Mouse (Mus musculus) embryonic facial prominence, embryonic 11.5 days (tissue): ENCODE measurements around the gene Snrk. TPM values are rescaled to one million over a fixed set of nuclear protein-coding genes. Genes with fewer than 3 reads are reported as not detected.
"Not testable (repeated sequence)": the region's sequence is repeated elsewhere in the genome, so short reads cannot be mapped to it uniquely, and the experiment has no call there.

Experiments used
- ATAC-seq: fragments of 200-750 bp; cut with Nextera tagmentation; replicated peaks from 2 replicates; pipeline ENCODE4 v1.8.0; 2017; ENCODE audit warnings: low read depth; ENCODE audit not compliant: insufficient number of reproducible peaks, low FRiP score, low TSS enrichment
- DNase-seq: peaks from one replicate; pipeline ENCODE4 v3.0.0-alpha.2; 2015; ENCODE audit warnings: low spot score
- H3K27ac ChIP-seq: fragments of 300-500 bp; sonication (generic); replicated peaks from 2 replicates; pipeline ENCODE4 v1.5.1; 2014; ENCODE audit warnings: mild to moderate bottlenecking, low read depth, low read length, control low read depth
- H3K27me3 ChIP-seq: fragments of 300-500 bp; sonication (generic); 2 replicates; pipeline ENCODE4 v1.6.1; 2014; ENCODE audit warnings: mild to moderate bottlenecking, low read length, moderate library complexity, mixed read lengths; ENCODE audit not compliant: control insufficient read depth, insufficient read depth
- H3K36me3 ChIP-seq: fragments of 300-500 bp; sonication (generic); replicated peaks from 2 replicates; pipeline ENCODE4 v1.6.1; 2014; ENCODE audit warnings: low read depth, mild to moderate bottlenecking, low read length, moderate library complexity, mixed read lengths; ENCODE audit not compliant: control insufficient read depth, insufficient read depth
- H3K4me1 ChIP-seq: fragments of 300-500 bp; sonication (generic); 2 replicates; pipeline ENCODE4 v1.6.1; 2014; ENCODE audit warnings: low read length, mixed read lengths; ENCODE audit not compliant: control insufficient read depth, insufficient read depth
- H3K4me2 ChIP-seq: fragments of 300-500 bp; sonication (generic); 2 replicates; pipeline ENCODE4 v1.6.1; 2014; ENCODE audit warnings: low read depth, mild to moderate bottlenecking, control low read depth, low read length, moderate library complexity
- H3K4me3 ChIP-seq: fragments of 300-500 bp; sonication (generic); 2 replicates; pipeline ENCODE4 v1.5.1; 2014; ENCODE audit warnings: low read depth, low read length, control low read depth
- H3K9ac ChIP-seq: fragments of 300-500 bp; sonication (generic); replicated peaks from 2 replicates; pipeline ENCODE4 v1.6.1; 2014; ENCODE audit warnings: mild to moderate bottlenecking, control low read depth, low read length
- H3K9me3 ChIP-seq: fragments of 300-500 bp; sonication (generic); replicated peaks from 2 replicates; pipeline ENCODE4 v1.6.1; 2016; ENCODE audit warnings: mild to moderate bottlenecking, low read length, inconsistent platforms, mixed read lengths; ENCODE audit not compliant: control insufficient read depth
- WGBS: fragments of 180-500 bp; shearing (Covaris S2); extraction: QIAGEN DNeasy Blood & Tissue Kit; methylation state at CpG from one replicate; pipeline ENCODE4 v1.1.7; 2014; 5-methylcytosine and 5-hydroxymethylcytosine counted together
- polyA plus RNA-seq: library from polyadenylated mRNA; unstranded; fragments of >200 nt; fragmentation: Nextera tagmentation; extraction: Ambion mirVana; gene quantifications from 2 replicates; pipeline ENCODE4 v1.2.1, GENCODE M21; 2014

The Snrk gene
- polyA plus RNA-seq, 1 experiment from 2014 or later: 23.2 TPM

DNA sequence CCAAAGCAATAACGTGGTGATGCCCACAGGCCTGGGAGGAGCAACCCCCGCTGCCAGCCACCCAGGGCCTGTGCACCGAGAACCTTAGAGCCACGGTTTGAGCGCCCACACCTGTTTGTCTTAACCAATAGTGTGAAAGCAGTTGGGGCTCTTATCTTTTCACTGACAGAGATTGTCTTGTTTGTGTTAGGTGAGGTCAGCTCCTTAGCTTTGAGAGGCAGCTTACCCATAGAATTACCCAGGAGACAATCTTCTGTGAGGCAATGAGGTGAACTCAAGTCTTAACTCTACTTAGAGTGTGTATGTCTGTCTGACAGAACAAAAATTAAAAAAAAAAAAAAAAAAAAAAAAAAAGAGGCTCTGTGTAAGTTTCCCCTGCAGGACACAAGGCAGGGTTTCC is 50.7 kb downstream of the Snrk start:
- H3K36me3 ChIP-seq, H3K9ac ChIP-seq, H3K27ac ChIP-seq, ATAC-seq, H3K4me1 ChIP-seq, H3K9me3 ChIP-seq, H3K4me3 ChIP-seq, DNase-seq, H3K27me3 ChIP-seq, H3K4me2 ChIP-seq: not testable (repeated sequence)
- WGBS: 91% methylated on average over 5 of the region's 5 CpGs

DNA sequence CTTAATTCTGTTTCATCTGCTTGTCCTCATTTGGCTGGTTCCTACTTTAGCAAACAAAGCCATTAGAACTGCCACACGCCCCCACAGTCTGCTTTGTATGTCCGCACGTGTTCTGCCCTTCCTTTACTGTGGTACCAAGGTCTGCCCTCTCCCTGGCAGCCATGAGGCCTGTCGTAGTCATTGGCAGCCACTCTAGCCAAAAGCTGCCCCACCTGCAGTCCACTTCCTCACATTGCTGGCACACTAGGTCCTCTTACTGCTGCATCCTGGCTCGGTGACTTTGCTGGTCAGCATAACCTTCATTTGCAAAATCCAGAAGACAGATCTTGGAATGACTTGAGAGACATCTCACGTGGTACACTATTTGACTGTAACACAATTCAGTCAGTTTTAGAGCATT is 52.8 kb downstream of the Snrk start:
- Histone ChIP-seq H3K27ac (no peak overlapping the region), H3K4me2 (no peak overlapping the region), H3K9ac (no peak overlapping the region), H3K9me3 (no peaks in the 10 kb centered on the region), H3K36me3 (no peaks in the 10 kb centered on the region; the same call in 1 of the 2 replicates), H3K27me3 (no peaks in the 10 kb centered on the region), H3K4me3 (no peak overlapping the region), H3K4me1 (no peaks in the 10 kb centered on the region)
- ATAC-seq (no peak), DNase-seq (no peak)
- WGBS: 94% methylated on average over 6 of the region's 6 CpGs

DNA sequence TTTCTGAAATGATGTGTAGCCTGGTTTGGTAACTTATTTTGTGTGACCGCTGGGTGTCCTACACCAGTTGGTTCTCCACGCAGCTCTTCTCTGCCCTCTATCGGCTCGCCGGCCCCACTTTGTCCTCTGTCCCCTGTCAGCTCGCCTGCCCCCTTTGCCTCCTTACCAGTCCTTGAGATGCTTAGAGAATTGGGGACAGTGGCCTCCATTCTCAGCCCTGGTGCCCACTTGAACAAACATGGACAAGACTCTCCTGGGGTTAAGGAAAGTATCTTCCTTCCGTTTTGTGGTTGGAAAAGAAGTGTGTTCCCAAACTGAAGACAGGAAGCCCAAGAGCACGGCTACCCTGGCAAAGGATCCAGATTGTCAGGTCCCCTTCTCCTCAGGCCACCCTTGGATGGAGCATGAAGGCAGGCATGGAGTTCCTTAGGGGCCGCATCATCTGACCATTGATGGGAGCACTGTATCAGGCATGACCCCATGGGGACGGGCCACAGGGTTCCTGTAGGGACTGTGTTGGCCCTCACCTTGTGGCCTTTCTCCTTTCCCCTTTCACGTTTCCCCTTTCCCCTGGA is 55.6 kb downstream of the Snrk start:
- 86% methylated on average over 11 of the region's 11 CpGs for WGBS
- Histone ChIP-seq H3K9ac (no peak overlapping the region), H3K9me3 (no peaks in the 10 kb centered on the region), H3K4me2 (no peak overlapping the region), H3K27ac (no peak overlapping the region), H3K36me3 (no peaks in the 10 kb centered on the region; the same call in 1 of the 2 replicates), H3K4me3 (no peak overlapping the region), H3K27me3 (no peaks in the 10 kb centered on the region), H3K4me1 (no peaks in the 10 kb centered on the region)
- no peak for ATAC-seq
- no peak for DNase-seq

DNA sequence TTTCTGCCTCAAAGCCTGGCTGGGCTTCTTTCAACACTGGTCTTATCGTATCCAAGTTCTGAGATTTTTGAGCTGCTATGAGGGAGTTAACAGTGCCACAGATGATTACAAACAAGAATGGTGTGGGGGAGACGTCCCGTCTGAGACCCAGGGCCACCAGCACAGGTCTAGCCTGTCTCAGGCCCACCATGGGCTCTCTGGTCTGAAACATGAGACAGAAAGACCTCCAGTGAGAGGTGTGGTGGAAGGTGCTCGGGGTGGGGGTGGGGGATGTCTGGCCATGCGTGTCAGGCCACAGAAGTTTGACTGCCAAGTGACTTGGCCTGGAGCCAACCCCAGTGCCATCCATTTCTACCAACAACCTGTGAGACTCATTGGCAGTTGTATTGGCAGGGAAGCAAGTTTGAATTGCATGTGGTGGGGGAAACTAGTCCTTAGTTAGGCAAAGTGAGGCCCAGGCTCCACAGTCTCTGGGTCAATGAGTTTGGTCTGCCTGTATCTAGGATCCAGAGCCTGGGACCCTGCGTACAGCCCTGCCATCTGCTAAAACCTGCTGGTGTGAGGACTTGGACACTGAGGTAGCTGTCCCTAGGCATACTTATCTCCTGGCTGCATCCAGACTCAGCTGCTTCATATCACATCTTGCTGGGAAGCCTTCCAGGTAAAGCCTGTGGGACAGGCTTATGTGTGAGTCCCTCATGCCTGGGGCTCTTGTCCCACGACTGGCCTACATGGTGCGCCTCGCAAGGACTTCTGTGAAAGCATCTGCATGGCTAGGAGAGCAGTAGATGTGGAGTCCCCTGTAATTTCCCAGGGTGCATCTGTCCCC is 56.6 kb downstream of the Snrk start:
- ATAC-seq: no peak
- no peaks in the 10 kb centered on the region for H3K4me1 ChIP-seq
- 85% methylated on average over 9 of the region's 9 CpGs for WGBS

DNA sequence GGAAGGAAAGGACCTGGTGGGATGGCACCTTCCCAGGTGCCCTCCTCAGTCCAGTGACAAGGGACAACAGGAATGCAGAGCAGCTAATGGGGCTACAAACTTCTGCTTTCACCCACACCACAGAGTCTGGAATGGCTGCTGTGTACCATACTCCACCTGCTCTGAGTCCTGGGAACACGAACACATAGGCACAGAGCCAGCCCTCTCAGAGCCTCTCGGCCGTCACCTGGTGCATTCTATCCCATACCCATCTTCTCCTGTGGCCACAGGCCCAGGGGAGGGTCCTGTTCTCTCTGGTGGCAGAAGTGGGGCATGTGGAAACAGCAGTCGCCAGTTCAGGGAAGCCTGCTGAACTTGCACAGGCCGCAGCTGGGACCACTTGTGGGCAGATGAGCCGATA is 57.7 kb downstream of the Snrk start:
- H3K27ac ChIP-seq: no peak overlapping the region
- no peak overlapping the region for H3K9ac ChIP-seq
- H3K4me3 ChIP-seq: no peak overlapping the region
- ATAC-seq (no peak), DNase-seq (no peak)
- no peak overlapping the region for H3K4me2 ChIP-seq
- H3K36me3 ChIP-seq: no peaks in the 10 kb centered on the region; the same call in 1 of the 2 replicates
- no peaks in the 10 kb centered on the region for H3K4me1 ChIP-seq
- H3K9me3 ChIP-seq: no peaks in the 10 kb centered on the region
- no peaks in the 10 kb centered on the region for H3K27me3 ChIP-seq
- 88% methylated on average over 6 of the region's 6 CpGs for WGBS

More for the DNA sequence above, 56.6 kb downstream of the Snrk start:
- no peaks in the 10 kb centered on the region; the same call in 1 of the 2 replicates for H3K36me3 ChIP-seq
- H3K4me3 ChIP-seq: no peak overlapping the region
- H3K27ac ChIP-seq: no peak overlapping the region
- H3K9ac ChIP-seq: no peak overlapping the region
- no peaks in the 10 kb centered on the region for H3K9me3 ChIP-seq
- no peaks in the 10 kb centered on the region for H3K27me3 ChIP-seq
- no peak for DNase-seq
- H3K4me2 ChIP-seq: no peak overlapping the region

DNA sequence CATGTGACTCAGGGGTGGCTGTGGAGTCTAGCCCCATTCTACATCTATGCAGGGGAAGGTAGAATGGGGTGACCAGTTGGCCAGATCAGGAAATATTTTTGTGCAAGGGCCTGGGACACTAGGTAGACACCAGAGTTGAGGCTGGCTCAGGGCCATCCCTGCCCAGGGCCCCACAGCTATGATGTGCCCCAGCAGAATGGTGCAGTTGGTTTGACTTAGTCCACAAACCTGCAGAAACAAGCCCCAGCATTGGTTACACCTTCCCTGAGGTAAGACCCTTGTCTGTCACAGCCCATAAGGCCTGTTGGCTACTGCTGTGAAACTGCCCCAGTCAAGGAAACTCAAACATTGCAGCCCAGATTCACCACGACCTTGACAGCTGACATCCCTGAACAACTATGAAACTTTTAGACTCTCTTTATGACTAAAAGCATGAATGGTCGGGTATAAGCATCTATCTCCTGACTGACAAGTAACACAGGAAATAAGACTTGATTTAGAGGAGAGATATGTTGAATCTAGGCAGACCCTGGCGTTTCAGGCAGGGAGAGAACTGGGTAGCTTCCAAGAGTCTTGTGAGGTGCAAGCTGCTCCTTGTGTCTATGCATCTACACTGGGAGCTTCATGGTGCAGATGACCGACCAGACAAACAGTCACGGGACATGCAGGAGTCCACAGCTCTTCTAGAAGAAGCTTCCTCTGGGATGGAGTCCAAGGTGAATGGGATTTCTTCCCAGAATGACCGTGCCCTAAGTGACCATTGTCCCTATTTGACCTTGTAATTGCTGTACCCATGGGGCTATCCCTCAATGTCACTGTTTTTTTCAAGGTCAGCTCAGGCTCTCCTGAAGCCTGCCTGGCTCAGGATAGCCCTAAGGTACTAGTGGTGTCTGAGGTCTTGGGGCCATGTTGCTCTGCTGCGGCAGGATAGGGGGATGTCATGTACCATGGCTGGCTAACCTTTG is 60.5 kb downstream of the Snrk start:
- DNase-seq: no peak
- no peak for ATAC-seq

DNA sequence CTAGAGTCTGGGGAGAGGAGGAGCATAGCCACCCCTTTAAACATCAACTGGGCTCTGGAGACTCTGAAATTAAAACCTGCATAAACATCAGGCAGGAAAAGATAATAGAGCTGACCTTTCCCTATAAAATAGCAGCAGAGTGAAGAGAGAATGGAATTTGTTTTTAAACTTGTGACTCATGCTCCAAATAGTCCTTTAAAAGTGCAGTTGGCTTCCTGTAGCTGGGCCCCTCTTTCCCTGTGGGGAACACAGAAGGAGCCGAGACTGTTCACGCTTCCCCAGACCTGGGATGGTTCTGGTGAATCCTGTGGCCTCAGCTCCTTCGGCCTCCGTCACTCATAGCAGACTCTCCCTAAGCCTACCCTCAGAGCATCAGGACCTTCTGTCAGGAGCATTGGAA is 61.4 kb downstream of the Snrk start:
- Histone ChIP-seq H3K27ac (no peak overlapping the region), H3K27me3 (no peaks in the 10 kb centered on the region), H3K9me3 (no peaks in the 10 kb centered on the region), H3K4me3 (no peak overlapping the region), H3K4me1 (no peaks in the 10 kb centered on the region), H3K9ac (no peak overlapping the region), H3K36me3 (no peaks in the 10 kb centered on the region; the same call in 1 of the 2 replicates), H3K4me2 (no peak overlapping the region)
- DNase-seq (no peak), ATAC-seq (no peak)
- WGBS: 62% methylated on average over 4 of the region's 4 CpGs

More for the DNA sequence above, 60.5 kb downstream of the Snrk start:
- H3K27me3 ChIP-seq: no peaks in the 10 kb centered on the region
- no peak overlapping the region for H3K4me2 ChIP-seq
- H3K9me3 ChIP-seq: no peaks in the 10 kb centered on the region
- no peak overlapping the region for H3K27ac ChIP-seq
- H3K4me3 ChIP-seq: no peak overlapping the region
- H3K4me1 ChIP-seq: no peaks in the 10 kb centered on the region
- no peak overlapping the region for H3K9ac ChIP-seq
- no peaks in the 10 kb centered on the region; the same call in 1 of the 2 replicates for H3K36me3 ChIP-seq
- 81% methylated on average over 7 of the region's 7 CpGs for WGBS
